Mouse (Mus musculus) megakaryocyte, embryonic 14.5 days (primary cell): ENCODE data around the gene Zfp750.

ENCODE experiments used
- FLI1 ChIP-seq: IDR thresholded peaks from 2 replicates; pipeline ENCODE4 v1.6.1; 2012; ENCODE audit warnings: low read length, inconsistent platforms, mixed read lengths
- GATA1 ChIP-seq: IDR thresholded peaks from 3 replicates; pipeline ENCODE4 v1.6.1; 2012; ENCODE audit warnings: mixed read lengths, low read length, inconsistent platforms, borderline replicate concordance

DNA sequence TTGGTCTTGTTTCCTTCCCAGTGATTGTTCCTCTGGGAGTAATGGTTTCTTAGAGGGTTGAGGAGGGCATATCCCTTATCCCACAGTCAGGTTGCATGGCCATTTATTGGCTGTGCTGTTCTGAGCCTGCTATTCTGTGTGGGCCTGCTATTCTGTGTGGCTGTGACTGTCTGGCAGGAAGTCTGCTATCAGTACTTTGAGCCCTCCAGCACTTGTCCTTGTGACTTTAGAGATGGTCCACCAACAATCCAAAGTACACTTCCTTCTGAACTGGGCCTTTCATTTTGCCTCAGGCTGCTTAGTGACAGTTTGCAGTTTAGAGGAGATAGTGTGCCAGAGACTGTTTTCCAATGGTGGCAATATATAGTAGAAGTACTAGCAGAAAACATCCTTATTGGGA lies 18.5 kb downstream of the Zfp750 start:
- TF ChIP-seq GATA1, result no peak
- no peak for TF ChIP-seq FLI1
